Mouse (Mus musculus): ENCODE results near the gene Gm37240.
"Not testable (repeated sequence)": the region's sequence is repeated elsewhere in the genome, so short reads cannot be mapped to it uniquely, and the experiment has no call there.

The Gm37240 gene

GRCm38 (mm10) chr3:84906528-84906927 is 980.8 kb downstream of the Gm37240 start:
- CTCF ChIA-PET = interaction anchor here (0.5 kb wide), 1 partner anchor 247 kb away, joined by 7 read pairs; no protein-coding TSS in a partner anchor

- CTCF ChIA-PET = interaction anchor here (0.5 kb wide), 1 partner anchor 124 kb away, joined by 3 read pairs; no protein-coding TSS in a partner anchor
These were observed 989.4 kb downstream of the Gm37240 start for GRCm38 (mm10) chr3:84897952-84898351.

GRCm38 (mm10) chr3:84890983-84891382 is 996.3 kb downstream of the Gm37240 start:
- CTCF ChIA-PET = no interaction called here

GRCm38 (mm10) chr3:84889648-84890047 is 997.7 kb downstream of the Gm37240 start:
- CTCF ChIA-PET = interaction anchor here (0.6 kb wide), 1 partner anchor 47 kb away, joined by 8 read pairs; no protein-coding TSS in a partner anchor

- CTCF ChIA-PET = interaction anchor here (1.2 kb wide), 1 partner anchor 9 kb away, joined by 4 read pairs; no protein-coding TSS in a partner anchor
These were observed 1003.4 kb downstream of the Gm37240 start for GRCm38 (mm10) chr3:84883817-84884483.

- CTCF ChIA-PET = no interaction called here
These were observed 1011.1 kb downstream of the Gm37240 start for GRCm38 (mm10) chr3:84876211-84876610.

- CTCF ChIA-PET = interaction anchor here (1.2 kb wide), 1 partner anchor 8 kb away, joined by 4 read pairs; no protein-coding TSS in a partner anchor
These were observed 1012.0 kb downstream of the Gm37240 start for GRCm38 (mm10) chr3:84875306-84875705.

- CTCF ChIA-PET = interaction anchor here (0.9 kb wide), 1 partner anchor 177 kb away, joined by 3 read pairs; no protein-coding TSS in a partner anchor
These were observed 1017.2 kb downstream of the Gm37240 start for GRCm38 (mm10) chr3:84870126-84870525.

- CTCF ChIA-PET = no interaction called here
These were observed 1019.3 kb downstream of the Gm37240 start for GRCm38 (mm10) chr3:84867991-84868390.

- CTCF ChIA-PET = no interaction called here
These were observed 1019.8 kb downstream of the Gm37240 start for GRCm38 (mm10) chr3:84867434-84867975.

GRCm38 (mm10) chr3:84866866-84867265 is 1020.5 kb downstream of the Gm37240 start:
- CTCF ChIA-PET = no interaction called here

GRCm38 (mm10) chr3:84865684-84866083 is 1021.6 kb downstream of the Gm37240 start:
- CTCF ChIA-PET = interaction anchor here (0.6 kb wide), 1 partner anchor 266 kb away, joined by 6 read pairs; no protein-coding TSS in a partner anchor

- CTCF ChIA-PET = not testable (repeated sequence)
These were observed 1025.5 kb downstream of the Gm37240 start for GRCm38 (mm10) chr3:84861817-84862216.

GRCm38 (mm10) chr3:84860669-84861068 is 1026.6 kb downstream of the Gm37240 start:
- CTCF ChIA-PET = no interaction called here

GRCm38 (mm10) chr3:84854440-84854839 is 1032.9 kb downstream of the Gm37240 start:
- CTCF ChIA-PET = no interaction called here

GRCm38 (mm10) chr3:84852877-84853276 is 1034.4 kb downstream of the Gm37240 start:
- CTCF ChIA-PET = no interaction called here

GRCm38 (mm10) chr3:84851801-84852200 is 1035.5 kb downstream of the Gm37240 start:
- CTCF ChIA-PET = interaction anchor here (0.7 kb wide), 1 partner anchor 40 kb away, joined by 3 read pairs; no protein-coding TSS in a partner anchor

GRCm38 (mm10) chr3:84850418-84850817 is 1036.9 kb downstream of the Gm37240 start:
- CTCF ChIA-PET = no interaction called here

GRCm38 (mm10) chr3:84848798-84849197 is 1038.5 kb downstream of the Gm37240 start:
- CTCF ChIA-PET = interaction anchor here (0.6 kb wide), 1 partner anchor 21 kb away, joined by 4 read pairs; no protein-coding TSS in a partner anchor

GRCm38 (mm10) chr3:84843594-84843993 is 1043.7 kb downstream of the Gm37240 start:
- CTCF ChIA-PET = interaction anchor here (1.0 to 2.1 kb wide), 5 partner anchors 43 to 228 kb away, joined by 3 to 11 read pairs (median 4); no protein-coding TSS in a partner anchor

- CTCF ChIA-PET = interaction anchor here (0.7 to 2.1 kb wide), 9 partner anchors 16 to 262 kb away, joined by 3 to 11 read pairs (median 6); no protein-coding TSS in a partner anchor
These were observed 1044.5 kb downstream of the Gm37240 start for GRCm38 (mm10) chr3:84842793-84843192.

GRCm38 (mm10) chr3:84841271-84841670 is 1046.0 kb downstream of the Gm37240 start:
- CTCF ChIA-PET = no interaction called here

GRCm38 (mm10) chr3:84839499-84839898 is 1047.8 kb downstream of the Gm37240 start:
- CTCF ChIA-PET = no interaction called here
